Mouse (Mus musculus) brain, embryonic 14.5 days (tissue): Measurements from ENCODE around the gene Tmem131.

ENCODE experiments used
- CTCF ChIP-seq: fragments of 200-500 bp; IDR thresholded peaks from 2 replicates; pipeline ENCODE4 v1.5.1; 2012; ENCODE audit warnings: inconsistent platforms, mild to moderate bottlenecking, moderate library complexity, borderline replicate concordance; ENCODE audit not compliant: insufficient read depth, insufficient read length; ENCODE audit errors: extremely low read depth
- POLR2A ChIP-seq: fragments of 200-500 bp; IDR thresholded peaks from 2 replicates; pipeline ENCODE4 v1.6.1; 2012; ENCODE audit warnings: mild to moderate bottlenecking, inconsistent platforms, borderline replicate concordance; ENCODE audit not compliant: poor library complexity, insufficient read depth, insufficient read length, severe bottlenecking; ENCODE audit errors: extremely low read depth

DNA sequence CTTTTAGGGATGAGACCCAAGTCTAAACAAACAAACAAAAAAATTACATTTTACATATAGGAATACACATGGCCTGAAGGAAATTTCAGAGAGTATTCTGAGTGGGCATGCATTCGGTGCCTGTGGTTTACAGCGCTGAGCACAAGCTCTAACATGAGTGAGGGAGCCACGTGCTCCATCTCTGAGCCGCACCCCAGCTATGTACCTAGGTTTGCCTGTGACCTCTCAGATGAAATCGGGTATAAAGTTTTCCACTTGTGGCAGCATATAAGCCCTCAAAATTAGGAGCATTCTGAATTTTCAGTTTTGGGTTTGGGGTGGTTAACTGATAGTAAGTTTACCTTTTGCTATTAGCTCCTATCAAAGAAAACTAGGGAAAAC, 28.3 kb downstream of the Tmem131 start:
- TF ChIP-seq POLR2A = no peak
- no peak for TF ChIP-seq CTCF
